Mouse (Mus musculus) heart, adult 2 months (tissue): ENCODE data around the gene Igsf21. TPM values are rescaled to one million over a fixed set of nuclear protein-coding genes. Genes with fewer than 3 reads are reported as not detected.

Experiments used
- DNase-seq, 2 experiments: peaks; one replicate each; pipeline ENCODE4 v3.0.0; 2021
- H3K27ac ChIP-seq: fragments of 200-600 bp; 2 replicates; pipeline ENCODE4 v1.8.1; 2022
- H3K27me3 ChIP-seq: fragments of 200-500 bp; 2 replicates; pipeline ENCODE4 v1.6.1; 2012; ENCODE audit warnings: mild to moderate bottlenecking, low read length, inconsistent platforms, mixed read lengths; ENCODE audit not compliant: control insufficient read depth, insufficient read depth
- H3K36me3 ChIP-seq: fragments of 200-500 bp; 2 replicates; pipeline ENCODE4 v1.6.1; 2012; ENCODE audit warnings: low read length, inconsistent platforms; ENCODE audit not compliant: control insufficient read depth, insufficient read depth
- H3K4me1 ChIP-seq: fragments of 200-500 bp; 2 replicates; pipeline ENCODE4 v1.6.1; 2011; ENCODE audit warnings: low read length; ENCODE audit not compliant: control insufficient read depth, insufficient read depth
- H3K4me3 ChIP-seq: fragments of 200-600 bp; 2 replicates; pipeline ENCODE4 v1.8.1; 2022
- H3K79me2 ChIP-seq: fragments of 200-500 bp; replicated peaks from 2 replicates; pipeline ENCODE4 v1.6.1; 2012; ENCODE audit warnings: mild to moderate bottlenecking, inconsistent platforms, low read length, moderate library complexity, mixed read lengths; ENCODE audit not compliant: control insufficient read depth, insufficient read depth
- H3K9ac ChIP-seq: fragments of 200-500 bp; 2 replicates; pipeline ENCODE4 v1.6.1; 2012; ENCODE audit warnings: low read depth, mild to moderate bottlenecking, control low read depth, inconsistent platforms, low read length, mixed read lengths
- CTCF ChIP-seq: fragments of 200-600 bp; IDR thresholded peaks from 2 replicates; pipeline ENCODE4 v1.8.1; 2022; ENCODE audit warnings: antibody characterized with exemption, mild to moderate bottlenecking, moderate library complexity
- EP300 ChIP-seq: fragments of 200-500 bp; IDR thresholded peaks from 2 replicates; pipeline ENCODE4 v1.6.1; 2011; ENCODE audit warnings: low read depth, low read length, control low read depth; ENCODE audit not compliant: insufficient read depth
- POLR2A ChIP-seq: fragments of 200-500 bp; IDR thresholded peaks from 2 replicates; pipeline ENCODE4 v1.6.1; 2011; ENCODE audit warnings: mild to moderate bottlenecking, low read depth, low read length, control low read depth; ENCODE audit not compliant: insufficient read depth
- WGBS: fragments of 180-500 bp; shearing (Covaris S2); methylation state at CpG from one replicate; pipeline ENCODE4 v1.1.7; 2018; 5-methylcytosine and 5-hydroxymethylcytosine counted together
- intact Hi-C: fragments of 180-260 bp; cut with DNase I; formaldehyde crosslinking; loops from one replicate; pipeline ENCODE4 v1.15.1; 2025
- long read RNA-seq: library from polyadenylated mRNA; stranded (forward); transcript quantifications from one replicate; pipeline ENCODE4 v2.0.0, GENCODE M21; 2021
- polyA plus RNA-seq: library from polyadenylated mRNA; depleted of rRNA; stranded (reverse); fragments of >200 nt; gene quantifications from 2 replicates; pipeline ENCODE4 v1.2.3, GENCODE M21; 2012; rRNA removed
- total RNA-seq, 2 experiments: library from RNA; stranded (reverse); gene quantifications; 2 replicates each; pipeline ENCODE4 v1.2.3; 2021

Gene Igsf21
- under 1 TPM; 0.14 to 0.16 TPM for total RNA-seq
- 0.32 and 0.76 TPM in 2 replicates for polyA plus RNA-seq
- long read RNA-seq, result 0 reads

DNA sequence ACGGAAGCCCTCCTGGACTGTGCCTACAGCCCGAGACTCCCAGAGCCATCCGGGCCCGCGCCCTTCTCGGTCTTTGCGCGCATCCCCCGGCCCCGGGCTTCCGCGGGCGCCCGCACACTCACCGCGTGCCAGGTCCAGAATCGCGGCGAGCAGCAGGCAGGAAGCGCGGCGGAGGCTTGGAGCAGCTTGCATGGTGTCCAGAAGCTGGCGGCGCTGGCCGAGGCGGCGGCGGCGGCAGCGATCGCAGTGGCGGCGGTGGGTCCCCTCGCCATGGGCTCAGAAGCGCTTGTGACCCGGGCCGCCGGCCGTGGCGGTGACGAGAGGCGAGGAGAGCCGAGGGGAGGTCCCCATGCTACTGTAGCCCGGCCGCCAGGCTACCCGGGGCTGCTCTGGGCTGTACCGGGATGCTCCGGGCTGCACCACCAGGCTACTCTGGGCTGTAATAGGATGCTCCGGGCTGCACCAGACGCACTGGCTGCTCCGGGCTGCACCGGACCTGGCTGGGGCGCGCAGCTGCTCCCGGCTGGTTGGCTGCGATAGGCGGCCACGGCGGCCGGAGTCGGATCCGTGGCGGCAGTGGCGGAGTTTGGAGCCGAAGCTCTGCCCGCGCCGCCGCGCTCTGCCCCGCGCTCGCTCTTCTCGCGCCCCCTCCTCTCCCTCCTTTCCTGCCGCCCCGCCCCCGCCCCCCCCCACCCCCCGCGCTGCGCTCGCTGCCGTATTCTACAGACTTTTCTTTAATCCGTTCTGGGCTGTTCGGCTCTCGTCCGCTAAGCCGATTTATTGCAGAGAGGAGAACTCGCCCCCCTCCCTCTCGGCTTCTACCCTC lies at the start of gene Igsf21:
TSS of gene Igsf21 (minus strand) at position 605 of the 826 bp plus-strand sequence.
- DNase-seq, result no peak
- Histone ChIP-seq H3K4me1 (no peaks in the 10 kb centered on the region), H3K4me3 (no peak within 1 kb of the TSS), H3K27me3 (peaks cover 17% of the 10 kb centered on the region), H3K36me3 (no peaks in the 10 kb centered on the region), H3K9ac (no peak within 1 kb of the TSS), H3K79me2 (no peaks in the 10 kb centered on the region), H3K27ac (no peak within 1 kb of the TSS)
- TF ChIP-seq EP300 (no peak), CTCF (no peak), POLR2A (no peak)
- intact Hi-C loops, result loop anchor here (10.0 kb wide), 1 partner anchor 372 kb away; no protein-coding TSS in a partner anchor
- WGBS, result 1% methylated on average over 84 of the region's 90 CpGs

DNA sequence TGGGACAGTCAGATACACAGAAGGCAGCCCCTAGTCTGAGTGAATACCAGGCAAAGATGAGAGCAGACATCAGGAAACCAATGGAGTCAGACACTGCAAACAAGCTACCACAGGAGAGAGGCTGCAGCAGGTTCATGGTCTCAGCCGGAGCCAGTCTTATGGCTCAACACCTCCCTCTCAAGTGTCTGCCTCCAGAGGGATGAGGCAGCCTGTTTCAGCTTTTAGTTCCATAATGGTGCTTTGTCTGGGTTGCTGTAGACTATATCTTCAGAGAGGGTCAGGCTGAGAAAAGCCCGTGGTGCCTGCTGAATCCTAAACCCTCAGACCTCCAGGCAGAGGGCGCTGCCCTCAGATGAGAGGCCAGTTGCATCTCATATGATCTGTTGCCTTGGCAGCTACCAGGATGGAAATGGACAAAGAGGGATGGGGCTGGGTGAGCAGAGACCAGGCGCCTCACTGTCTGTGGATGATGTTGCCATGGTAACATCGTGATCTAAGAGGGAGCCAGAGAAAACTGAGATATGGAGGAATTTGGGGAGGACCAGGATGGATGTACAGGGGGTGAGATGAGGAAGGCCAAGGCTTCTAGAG lies 39.2 kb upstream of the Igsf21 start:
- no peak for DNase-seq
- no peaks in the 10 kb centered on the region for H3K79me2 ChIP-seq
- no peak overlapping the region for H3K27ac ChIP-seq
- no peaks in the 10 kb centered on the region for H3K27me3 ChIP-seq
- no peak overlapping the region for H3K9ac ChIP-seq
- 69% methylated on average over 5 of the region's 5 CpGs for WGBS
- no peaks in the 10 kb centered on the region for H3K4me1 ChIP-seq
- TF ChIP-seq EP300 (no peak), POLR2A (no peak), CTCF (no peak)
- no peak overlapping the region for H3K4me3 ChIP-seq
- H3K36me3 ChIP-seq, result no peaks in the 10 kb centered on the region
- intact Hi-C loops, result no loop called here

DNA sequence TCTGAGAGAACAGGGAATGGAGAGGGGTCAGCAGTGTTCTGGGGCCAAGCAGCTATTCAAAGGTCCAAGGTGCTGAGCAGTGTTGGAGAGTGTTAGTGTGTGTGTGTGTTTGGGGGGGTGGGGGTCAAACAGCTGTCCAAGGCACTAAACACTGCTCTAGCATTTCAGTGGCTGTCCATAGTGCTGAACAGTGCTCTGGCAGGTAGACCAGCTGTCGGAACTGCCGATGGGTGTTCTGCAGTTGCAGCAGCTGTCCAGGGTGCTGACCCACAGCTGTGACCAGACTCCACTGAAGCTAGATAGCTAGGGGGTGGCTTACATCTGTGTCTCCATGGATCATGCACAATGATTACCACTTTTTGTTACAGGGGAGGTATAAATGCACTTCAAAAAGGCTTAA lies 36.8 kb upstream of the Igsf21 start:
- 2% methylated on average over 2 of the region's 2 CpGs for WGBS
- DNase-seq, result peak in 1 of 2 experiments; percentile 22

DNA sequence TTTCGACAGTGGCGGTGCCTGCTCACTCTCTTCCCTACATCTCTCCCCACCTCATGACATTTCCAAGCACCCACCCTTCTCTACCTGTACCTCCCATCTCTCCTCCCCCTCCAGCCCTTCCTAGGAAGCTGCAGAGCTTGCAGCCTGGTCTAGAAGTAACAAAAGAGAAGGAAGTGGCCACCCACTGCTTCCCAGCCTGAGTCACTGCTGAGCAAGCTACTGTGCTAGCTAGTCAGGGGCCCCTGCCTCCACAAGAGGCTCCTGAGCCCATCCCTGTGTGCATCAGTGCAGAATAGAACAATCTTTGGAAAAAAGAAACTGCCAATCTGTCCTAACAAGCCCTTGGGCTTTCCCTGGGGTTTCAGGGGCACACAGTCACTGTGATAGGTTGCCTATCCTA lies 31.7 kb upstream of the Igsf21 start:
- no peak overlapping the region for H3K4me3 ChIP-seq
- TF ChIP-seq CTCF (no peak), EP300 (no peak), POLR2A (no peak)
- no peak overlapping the region for H3K9ac ChIP-seq
- intact Hi-C loops, result no loop called here
- no peak for DNase-seq
- no peaks in the 10 kb centered on the region for H3K36me3 ChIP-seq
- no peak overlapping the region for H3K27ac ChIP-seq
- no peaks in the 10 kb centered on the region for H3K27me3 ChIP-seq
- H3K4me1 ChIP-seq, result no peaks in the 10 kb centered on the region
- no peaks in the 10 kb centered on the region for H3K79me2 ChIP-seq
- 89% methylated on average over 2 of the region's 2 CpGs for WGBS

More for the DNA sequence above, 36.8 kb upstream of the Igsf21 start:
- Histone ChIP-seq H3K27me3 (no peaks in the 10 kb centered on the region), H3K36me3 (no peaks in the 10 kb centered on the region), H3K9ac (no peak overlapping the region), H3K4me1 (no peaks in the 10 kb centered on the region), H3K79me2 (no peaks in the 10 kb centered on the region), H3K4me3 (no peak overlapping the region), H3K27ac (no peak overlapping the region)
- TF ChIP-seq CTCF, result no peak
- no peak for TF ChIP-seq EP300
- no peak for TF ChIP-seq POLR2A
- intact Hi-C loops, result no loop called here

DNA sequence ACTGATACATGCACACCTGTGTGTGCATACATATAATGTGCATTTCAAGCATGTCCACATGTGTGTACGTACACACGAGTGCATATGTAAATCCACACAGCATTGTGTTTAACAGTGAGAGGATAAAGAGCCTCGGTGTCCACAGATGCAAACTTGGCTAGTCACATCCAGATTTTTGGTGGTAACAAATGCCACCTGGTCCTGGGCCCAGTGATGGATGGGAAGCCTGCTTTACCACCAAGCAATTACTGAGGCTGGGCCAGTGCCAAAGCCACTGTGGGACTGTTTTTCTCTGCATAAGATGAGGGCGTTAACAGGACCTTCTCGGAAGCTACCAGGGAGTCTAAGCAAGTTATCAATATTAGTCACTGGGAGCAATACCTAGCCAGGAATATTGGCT lies 25.3 kb upstream of the Igsf21 start:
- H3K79me2 ChIP-seq, result no peaks in the 10 kb centered on the region
- intact Hi-C loops, result no loop called here

DNA sequence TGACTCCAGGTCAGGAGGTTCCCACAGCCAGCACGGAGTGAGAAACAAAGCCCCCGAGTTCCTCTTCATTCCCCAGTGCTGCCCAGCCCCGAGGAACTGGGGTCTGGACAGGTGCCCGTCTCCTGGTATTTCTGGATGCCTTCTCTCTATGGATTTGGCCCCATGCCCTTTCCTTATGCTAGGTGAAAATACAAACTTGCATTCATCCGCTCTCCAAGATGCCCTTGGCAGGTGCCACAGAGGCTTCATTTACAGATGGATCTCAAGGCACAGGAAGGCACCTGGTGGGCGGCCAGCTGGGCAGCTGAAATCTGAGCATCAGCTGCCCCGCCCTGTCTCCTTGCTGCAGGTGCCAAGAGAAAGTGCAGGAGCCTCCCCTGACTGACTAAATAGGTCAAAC lies 23.9 kb upstream of the Igsf21 start:
- no peak for DNase-seq

More for the DNA sequence above, 25.3 kb upstream of the Igsf21 start:
- TF ChIP-seq POLR2A (no peak), EP300 (no peak), CTCF (no peak)
- Histone ChIP-seq H3K4me1 (no peaks in the 10 kb centered on the region), H3K4me3 (no peak overlapping the region), H3K27me3 (no peaks in the 10 kb centered on the region), H3K27ac (no peak overlapping the region), H3K36me3 (no peaks in the 10 kb centered on the region), H3K9ac (no peak overlapping the region)
- 89% methylated on average over 5 of the region's 5 CpGs for WGBS
- DNase-seq, result no peak

More for the DNA sequence above, 23.9 kb upstream of the Igsf21 start:
- no peaks in the 10 kb centered on the region for H3K36me3 ChIP-seq
- no peak overlapping the region for H3K4me3 ChIP-seq
- 64% methylated on average over 7 of the region's 7 CpGs for WGBS
- H3K9ac ChIP-seq, result no peak overlapping the region
- no peaks in the 10 kb centered on the region for H3K27me3 ChIP-seq
- intact Hi-C loops, result no loop called here
- no peak overlapping the region for H3K27ac ChIP-seq
- H3K4me1 ChIP-seq, result no peaks in the 10 kb centered on the region
- TF ChIP-seq POLR2A, result no peak
- no peak for TF ChIP-seq CTCF
- TF ChIP-seq EP300, result no peak
- no peaks in the 10 kb centered on the region for H3K79me2 ChIP-seq
